Mouse (Mus musculus): ENCODE data around the gene Nfia.

Nfia gene

DNA sequence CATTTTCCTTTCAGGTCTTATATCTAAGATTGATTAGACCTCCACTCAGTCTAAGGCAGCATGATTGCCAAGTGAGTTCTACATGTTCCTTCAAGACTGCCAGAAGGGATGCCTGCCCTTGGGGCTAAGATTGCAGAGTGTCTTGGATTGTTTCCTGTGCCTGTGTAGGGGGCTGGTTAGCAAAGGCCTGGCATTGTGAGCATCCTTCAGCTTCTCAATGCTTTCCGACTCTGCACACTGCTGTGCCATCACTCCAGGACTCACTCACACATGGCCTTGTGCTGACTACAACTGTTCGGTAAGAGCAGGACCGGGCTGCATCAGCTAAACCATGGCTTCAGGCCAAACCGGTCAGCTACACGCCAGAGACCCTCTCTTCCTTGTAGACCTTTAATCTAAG, 229.7 kb downstream of the Nfia start:
- DNase-seq (ENCODE audit: low read depth, low spot score): no peak

DNA sequence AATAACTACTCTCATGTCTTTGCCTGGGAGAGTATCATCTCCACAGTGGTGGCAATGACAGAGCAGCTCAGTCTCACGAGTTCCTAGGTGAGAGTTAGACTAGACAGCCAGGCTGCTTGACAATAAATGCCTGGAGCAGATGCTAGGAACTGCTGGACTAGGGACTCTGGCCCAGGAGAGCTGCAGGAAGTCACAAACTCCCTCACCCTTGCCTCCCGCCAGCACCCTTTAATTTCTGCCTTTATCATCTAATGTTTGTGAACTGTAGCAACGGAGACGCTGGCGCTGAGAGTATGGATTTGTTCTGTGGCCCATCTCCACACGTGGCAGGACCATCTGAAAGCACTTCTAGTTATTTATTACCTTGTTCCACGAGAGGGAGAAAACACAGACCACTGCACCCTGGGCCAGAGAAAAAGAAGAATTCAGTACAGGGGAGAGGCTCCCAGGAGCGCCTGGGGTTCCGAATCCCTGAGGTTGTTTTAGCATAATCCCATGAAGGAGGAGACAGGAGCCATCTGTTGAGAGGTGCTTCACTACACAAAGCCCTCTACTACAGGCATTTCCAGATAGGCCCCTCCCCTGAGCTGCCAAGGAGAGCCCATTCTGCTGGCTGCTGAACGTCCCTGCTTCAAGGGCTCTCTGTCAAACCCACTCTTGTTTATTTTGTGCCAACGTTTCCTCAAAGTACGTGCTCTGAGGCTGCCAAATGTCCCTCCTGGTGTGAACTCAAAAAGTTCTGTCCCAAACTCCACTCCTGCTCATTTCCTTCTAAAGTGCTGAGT, 231.0 kb downstream of the Nfia start:
- DNase-seq (ENCODE audit: low read depth, low spot score): no peak

DNA sequence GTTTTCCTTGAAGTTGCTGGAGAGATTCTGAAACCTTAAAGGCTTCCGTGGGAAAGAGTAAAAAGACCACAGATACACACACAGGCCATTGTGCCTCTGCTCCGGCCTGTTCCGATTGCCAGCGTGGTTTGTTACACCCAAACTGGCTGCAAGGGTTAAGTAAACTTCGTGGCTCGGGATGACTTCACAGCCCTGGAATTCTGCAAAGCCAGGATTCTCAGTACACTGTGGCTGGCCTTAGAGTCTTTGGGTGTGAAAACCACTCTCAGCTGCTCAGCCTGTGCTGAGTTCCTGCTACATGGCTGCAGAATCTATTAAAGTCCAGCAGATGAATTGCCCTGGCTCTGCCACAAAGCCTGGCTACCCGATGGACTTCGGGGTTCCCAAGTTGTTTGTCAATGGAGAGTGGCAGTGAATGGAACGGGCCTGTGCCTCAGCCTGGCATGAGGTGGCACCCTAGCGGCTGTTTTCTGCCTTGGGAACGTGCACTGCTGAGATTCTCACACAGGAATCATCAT, 231.6 kb downstream of the Nfia start:
- peak; percentile 74 for DNase-seq (ENCODE audit: low read depth, low spot score)

DNA sequence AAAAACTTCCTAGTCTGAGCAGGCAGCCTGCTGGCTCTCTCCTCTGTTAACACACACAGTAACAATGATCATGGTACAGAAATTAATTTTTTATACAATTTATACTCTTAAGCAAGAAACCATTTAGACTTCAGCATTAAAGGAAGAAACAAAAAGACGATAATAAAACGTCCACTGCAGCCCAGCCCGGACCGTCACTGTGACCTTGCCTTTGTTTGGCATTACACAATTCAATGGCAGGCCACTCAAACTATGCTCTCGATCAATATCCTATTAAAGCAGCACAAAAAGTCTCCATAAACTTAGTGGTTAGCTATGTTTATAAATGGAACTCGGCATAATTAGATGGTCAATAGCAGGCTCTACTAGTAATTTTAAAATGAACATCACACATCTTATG, 232.5 kb downstream of the Nfia start:
- DNase-seq (ENCODE audit: low read depth, low spot score): no peak

DNA sequence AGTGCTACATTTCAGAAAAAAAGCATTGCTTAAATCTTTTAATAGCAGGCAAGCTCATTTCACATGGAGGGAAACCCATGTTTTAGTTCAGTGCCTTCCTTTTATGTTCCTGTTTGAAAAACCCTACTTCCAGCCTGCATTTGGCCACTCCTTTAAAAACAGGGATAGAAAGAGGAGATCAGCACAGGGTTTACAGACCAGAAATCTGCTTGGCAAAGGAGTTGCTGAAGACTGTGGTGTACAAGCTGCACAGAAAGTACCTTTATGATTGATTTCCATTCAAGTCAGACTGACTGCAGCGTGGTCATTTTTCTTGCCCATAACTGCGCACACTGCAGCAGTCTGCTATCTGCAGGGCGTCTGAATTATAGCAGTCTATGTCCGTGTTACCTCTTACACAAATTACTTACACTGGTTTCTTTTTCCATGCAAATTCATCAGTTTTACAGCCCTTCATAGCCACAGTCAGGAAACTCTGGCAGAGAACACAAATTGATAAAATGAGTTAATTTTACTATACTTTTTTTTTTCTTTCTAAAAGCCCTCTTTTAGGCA, 236.4 kb downstream of the Nfia start:
- no peak for DNase-seq (ENCODE audit: low read depth, low spot score)

DNA sequence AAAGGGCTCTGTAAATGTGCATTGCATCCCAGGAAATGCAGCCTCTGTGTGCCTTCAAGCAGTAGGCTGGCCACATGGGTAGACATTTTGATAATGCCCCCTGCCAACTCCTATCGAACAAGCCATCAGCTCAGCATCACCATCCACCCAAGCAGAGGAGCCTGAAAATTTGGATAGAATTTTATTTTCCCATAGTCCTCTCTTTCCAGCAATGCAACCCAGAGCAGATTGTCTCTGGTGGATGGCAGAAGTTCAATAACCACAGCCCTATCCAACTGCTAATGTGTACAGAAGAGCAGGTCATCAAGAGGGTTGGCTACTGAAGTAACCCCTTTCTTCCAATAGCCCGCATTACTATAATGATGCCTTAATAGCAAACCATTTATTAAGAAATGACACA, 237.4 kb downstream of the Nfia start:
- DNase-seq (ENCODE audit: low read depth, low spot score): no peak

DNA sequence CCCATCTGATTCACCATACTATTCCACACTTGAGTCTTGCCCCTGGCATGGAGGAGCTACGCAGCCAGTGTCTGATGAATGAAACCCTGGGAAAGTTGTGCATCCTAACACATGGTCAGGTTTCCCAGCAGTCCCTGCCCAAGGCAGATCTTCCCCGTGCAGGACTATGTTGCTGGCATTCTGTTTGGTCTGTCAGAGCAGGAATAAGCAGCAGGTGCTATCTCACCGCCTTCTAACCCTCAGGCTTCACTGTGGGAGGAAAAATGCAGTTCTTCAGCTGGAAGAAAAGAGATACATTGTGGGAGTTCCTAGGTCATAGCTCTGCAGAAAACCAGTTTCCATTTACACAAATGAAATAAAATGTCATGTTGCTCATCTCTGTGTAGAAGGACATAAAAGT, 247.3 kb downstream of the Nfia start:
- DNase-seq (ENCODE audit: low read depth, low spot score): no peak

DNA sequence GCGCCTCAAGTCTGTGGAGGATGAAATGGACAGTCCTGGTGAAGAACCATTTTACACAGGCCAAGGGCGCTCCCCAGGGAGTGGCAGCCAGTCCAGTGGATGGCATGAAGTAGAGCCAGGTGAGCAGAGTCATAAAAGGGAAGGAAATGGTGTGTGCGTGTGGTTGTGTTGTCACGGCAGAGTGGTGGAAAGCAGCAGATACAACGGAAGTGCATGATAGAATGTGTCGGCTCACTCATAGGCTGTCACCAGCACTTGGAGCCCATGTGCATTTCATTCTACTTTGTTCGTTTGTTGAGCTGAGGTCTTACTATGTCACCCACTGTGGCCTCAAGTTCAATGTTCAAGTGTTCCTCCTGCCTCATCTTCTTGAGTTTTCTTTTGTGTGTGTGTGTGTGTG, 248.3 kb downstream of the Nfia start:
- DNase-seq (ENCODE audit: low read depth, low spot score): no peak

DNA sequence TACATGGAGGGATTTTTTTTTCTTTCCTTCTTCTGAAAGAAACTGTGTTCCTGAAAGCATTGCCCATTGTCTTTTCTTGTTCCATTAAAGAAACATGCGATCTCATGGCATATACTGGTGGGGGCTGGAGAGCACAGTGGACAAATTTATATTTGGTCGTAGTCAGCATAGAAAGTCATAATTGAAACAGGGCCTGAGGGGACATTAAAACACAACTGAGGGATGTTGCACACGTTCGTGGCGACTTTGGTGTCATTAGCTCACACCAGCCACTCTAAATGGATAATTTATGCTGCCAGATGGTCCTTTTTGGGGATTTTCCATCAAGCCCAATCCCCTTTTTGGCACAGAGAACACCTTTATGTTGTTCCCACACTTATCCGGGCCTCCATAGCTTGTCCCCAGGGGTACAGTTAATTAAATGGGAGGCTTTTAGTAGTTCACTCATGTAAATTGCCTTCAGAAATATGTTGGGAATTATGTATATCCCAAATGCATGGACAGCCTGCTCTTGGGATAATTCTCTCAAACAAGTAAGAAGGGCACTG, 250.8 kb downstream of the Nfia start:
- DNase-seq (ENCODE audit: low read depth, low spot score): no peak

DNA sequence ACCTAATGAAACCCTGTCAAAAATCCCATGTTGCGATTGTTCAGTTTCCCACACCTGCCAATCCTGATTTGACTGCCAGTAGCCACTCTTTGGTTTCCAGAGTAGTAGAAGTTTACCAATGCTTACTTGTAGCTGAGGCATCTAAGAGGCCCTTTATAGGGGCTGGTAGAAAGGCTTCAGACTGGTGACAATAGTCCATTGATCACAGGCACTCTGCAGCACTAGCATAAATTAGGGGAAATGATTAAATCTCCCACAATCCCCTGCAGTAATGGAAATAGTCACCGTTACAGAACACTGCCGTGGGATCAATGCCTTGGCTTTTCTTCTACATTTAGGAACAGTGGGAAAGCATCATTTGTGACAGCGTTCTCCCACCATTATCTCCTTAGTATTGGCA, 254.9 kb downstream of the Nfia start:
- DNase-seq (ENCODE audit: low read depth, low spot score): no peak

DNA sequence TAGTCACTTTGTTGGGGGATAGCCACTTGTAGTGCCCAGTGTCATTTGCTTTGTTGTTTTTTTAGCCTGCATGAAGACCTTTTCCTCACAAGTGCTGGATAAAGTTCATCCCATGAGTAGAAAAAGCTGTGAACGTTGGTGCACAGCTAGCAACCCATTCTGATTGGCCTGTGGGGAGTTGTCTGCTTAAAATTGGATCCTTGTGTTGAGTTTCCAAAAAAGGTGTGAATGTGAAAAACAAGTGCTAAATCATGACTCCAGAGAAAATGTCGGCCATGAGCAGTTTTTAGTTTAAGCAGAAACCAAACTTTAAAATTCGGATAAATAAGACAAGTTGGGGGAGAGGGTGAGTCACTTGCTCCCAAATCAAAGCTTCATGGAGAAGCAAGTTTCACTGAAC, 259.3 kb downstream of the Nfia start:
- DNase-seq (ENCODE audit: low read depth, low spot score): no peak

DNA sequence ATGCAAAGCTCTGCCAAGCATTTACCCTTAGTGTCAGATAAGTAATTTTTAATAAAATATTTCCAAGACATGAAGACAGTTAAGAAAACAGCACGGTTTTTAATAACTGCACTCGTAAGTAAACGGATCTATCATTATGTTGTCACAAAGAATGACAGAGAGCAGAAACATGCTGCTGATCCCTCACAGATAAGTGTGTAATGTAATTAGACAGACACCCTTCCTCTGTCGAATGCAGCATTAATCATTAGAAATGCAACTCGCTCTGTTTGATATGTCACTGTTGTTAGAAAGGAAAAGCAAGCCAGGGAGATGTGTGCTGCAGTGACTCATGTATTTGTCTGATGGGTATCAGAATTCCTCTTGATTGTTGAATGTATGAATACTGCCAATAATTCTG, 259.8 kb downstream of the Nfia start:
- no peak for DNase-seq (ENCODE audit: low read depth, low spot score)

DNA sequence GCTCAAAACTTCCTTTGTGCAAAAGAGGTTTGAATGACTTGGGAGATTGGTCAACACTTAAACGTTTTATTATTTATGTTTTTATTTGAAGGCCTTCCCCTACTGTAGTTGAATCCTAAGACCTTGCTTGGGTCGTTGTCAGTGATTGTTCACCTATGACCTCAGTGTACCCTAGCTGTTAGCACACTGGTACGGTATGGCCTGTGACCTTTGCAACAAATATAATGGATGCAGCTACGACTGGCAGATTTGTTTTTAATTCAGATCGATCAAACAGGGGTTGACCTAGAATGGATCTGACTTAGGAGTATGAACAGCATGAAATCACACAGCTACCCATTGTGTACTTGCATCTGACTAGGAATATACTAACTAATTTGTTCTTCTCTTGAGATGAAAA, 266.6 kb downstream of the Nfia start:
- DNase-seq (ENCODE audit: low read depth, low spot score): no peak

DNA sequence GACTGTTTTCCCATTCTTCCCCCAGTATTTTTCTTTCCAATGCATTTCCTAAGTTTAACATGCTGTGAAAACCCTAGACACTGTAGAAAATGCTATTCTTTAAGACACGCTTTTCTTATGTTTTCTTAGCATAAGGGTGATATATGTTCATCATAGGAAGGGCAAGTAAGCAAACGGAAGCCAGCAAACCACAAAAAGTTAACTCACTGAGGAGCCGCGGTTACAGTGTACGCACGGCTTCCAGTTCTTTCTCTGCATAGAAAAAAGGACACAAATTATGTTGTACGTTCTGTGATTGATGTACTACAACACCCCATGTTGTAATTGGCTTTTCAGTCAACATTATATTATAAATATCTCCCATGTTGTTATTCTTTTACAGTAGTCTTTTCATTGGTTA, 267.6 kb downstream of the Nfia start:
- no peak for DNase-seq (ENCODE audit: low read depth, low spot score)

DNA sequence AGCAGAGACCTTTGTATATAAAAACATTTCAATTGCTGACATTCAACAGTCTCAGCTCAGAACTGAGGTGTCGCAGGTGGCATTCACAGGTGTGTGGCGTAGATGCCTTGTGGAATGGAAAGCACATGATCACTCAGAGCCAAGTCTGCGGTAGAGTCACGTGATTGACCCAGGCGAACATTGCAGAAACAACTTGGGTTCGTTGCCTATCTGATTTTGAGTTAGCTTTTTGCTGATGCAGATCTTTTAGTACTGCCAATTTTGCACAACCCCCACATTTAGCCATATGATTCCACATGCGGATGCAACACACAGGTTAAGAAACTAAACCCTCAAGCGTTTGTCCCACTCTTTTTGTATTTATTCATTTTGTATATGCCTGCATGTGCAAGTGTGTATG, 272.1 kb downstream of the Nfia start:
- no peak for DNase-seq (ENCODE audit: low read depth, low spot score)

DNA sequence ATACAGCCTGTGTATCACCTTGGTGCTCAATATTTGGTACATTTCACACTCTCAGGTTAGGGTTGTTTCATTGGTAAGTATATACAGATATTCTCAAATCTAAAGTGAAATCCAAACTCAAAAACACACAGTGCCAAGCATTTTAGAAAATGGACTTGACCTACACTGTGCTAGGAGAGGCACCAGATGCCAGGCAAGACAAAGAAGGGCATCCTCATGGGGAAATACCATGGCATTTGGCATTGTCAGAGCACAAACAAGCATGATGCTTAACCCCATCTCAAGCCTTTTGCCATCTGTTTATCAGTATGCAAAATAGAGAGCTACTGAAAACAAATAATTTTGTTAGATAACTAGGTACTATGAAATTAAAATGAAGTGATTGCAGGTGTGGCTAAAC, 274.8 kb downstream of the Nfia start:
- no peak for DNase-seq (ENCODE audit: low read depth, low spot score)

DNA sequence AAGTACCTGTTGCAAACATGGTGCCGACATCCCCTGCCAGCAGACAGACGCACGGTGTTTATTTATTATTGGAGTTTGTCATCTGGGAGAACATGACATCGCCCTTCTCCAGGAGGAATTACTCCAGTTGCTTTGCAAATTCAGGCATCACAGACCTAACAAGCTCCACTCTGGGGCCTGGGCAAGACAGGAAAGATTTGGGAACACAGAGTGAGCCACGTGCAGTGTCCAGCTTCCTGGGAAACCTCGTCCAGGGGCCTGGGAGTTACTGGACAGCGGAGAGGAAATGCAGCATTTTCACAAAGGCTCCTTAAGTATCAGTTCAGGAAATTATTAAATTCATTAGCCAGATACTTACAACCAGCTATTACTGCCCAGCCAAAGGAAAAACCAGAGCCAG, 277.1 kb downstream of the Nfia start:
- peak; percentile 17 for DNase-seq (ENCODE audit: low read depth, low spot score)

DNA sequence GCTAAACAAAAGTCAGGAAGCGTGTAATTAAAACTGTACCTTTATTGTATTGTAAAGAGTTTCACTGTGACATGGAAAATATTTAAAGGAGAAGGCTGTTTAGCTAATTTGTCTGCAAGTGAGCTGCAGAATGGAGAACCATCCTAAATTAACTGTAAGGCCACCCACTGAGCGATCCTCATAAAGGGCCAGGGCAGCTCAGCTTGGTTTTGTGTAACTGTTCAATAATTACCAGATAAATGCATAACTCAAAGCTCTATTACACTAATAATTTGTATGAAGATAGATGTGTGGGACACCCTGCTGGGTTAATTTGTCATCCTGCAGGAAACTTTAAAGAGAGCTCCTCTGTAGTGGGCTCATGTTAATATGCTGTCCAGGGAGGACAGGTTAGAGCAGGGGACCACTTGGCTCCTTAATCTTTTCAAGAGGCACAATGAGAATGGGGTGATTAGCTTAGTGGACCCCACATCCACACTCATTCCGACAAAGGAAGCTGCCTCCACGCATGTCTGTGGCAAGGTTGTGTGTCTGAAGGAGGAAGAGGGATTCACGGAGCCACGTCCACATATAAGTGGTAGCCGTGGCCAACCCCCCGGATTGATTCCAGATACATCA, 277.6 kb downstream of the Nfia start:
- no peak for DNase-seq (ENCODE audit: low read depth, low spot score)

DNA sequence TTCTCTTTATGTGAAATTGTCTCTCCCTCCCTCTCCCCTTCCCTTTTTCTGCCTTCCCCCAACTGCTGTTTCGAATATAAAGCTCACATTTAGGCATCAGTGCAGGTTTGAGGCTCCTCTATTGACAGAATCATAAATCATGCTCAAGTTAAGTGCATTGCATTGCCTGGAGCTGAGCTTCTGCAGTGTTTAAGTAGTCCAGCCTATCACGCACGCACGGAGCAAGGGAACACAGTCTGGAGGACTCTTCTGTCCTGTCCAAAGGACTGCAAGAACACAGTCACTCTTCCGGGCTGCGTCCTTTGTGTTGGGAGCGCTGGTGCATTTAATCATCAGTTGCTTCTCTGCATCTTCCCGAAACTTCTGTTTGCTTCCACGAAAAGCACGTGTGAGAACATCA, 278.2 kb downstream of the Nfia start:
- DNase-seq (ENCODE audit: low read depth, low spot score): no peak

DNA sequence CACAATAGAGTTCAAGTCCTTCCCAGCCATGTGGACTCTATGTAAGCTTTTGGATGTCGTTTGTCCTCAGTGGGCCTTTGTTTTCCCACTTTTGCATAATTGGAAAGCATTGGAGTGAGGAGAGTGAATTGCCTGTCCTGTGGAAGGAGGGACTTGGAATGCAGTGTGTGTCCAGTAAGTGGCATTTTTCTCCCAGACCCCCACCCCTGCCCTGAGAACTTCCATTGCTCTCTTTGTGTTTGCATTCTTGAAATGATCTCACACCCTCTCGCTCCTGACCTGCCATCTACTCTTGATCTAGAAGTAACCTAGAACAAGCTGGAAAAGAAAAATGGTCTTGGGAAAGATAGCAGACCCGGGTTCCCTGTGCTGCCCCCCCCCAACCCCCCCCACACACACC, 278.8 kb downstream of the Nfia start:
- no peak for DNase-seq (ENCODE audit: low read depth, low spot score)

DNA sequence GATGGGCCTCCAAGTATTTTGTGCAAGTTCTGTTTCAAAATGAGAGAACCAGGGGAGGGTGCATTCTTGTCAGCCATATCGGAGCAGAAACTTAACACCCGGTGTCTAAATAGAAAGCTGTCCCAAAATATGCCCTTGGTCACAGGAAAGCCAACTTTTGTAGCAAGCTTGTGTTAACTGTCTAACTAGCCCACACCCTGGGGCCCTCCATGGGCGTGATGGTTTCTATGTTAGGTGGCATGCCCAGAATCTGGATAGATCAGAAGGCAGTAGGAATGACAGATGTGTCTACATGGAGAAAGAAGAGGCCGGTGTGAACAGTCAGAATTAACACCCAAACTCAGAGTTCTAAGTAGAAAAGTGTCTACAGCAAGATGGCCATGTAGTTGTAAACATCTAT, 282.5 kb downstream of the Nfia start:
- no peak for DNase-seq (ENCODE audit: low read depth, low spot score)

DNA sequence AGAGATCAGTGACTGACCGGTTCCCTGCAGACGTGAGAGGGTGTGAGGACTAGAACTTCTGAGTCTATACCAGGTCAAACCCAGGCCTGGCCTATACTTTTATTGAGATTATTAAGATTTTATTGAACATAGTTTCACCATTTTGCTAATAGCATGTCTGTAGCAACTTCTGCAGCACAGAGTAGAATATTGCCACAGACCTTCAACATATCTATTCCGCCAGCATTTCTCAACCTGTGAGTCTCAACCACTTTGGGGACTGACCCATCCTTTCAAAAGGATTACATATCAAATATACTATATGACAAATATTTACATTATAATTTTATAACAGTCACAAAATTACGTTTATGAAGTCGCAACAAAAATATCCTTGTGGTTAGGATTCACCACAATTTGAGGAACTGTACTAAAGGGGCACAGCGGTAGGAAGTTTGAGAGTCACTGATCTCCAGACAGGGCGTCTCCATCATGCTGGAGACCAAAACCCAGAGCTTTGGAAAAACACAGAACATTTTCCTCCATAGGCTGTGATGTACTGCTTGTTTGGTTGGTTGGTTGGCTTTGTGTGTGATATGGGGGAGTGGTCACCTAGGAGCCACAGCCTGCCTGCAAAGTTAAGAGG, 284.0 kb downstream of the Nfia start:
- DNase-seq (ENCODE audit: low read depth, low spot score): no peak

Data from skeletal muscle tissue, adult 2 months (tissue).